Mouse (Mus musculus): Measurements from ENCODE around the gene Ppp1r14a. TPM values are rescaled to one million over a fixed set of nuclear protein-coding genes. Genes with fewer than 3 reads are reported as not detected.

Ppp1r14a gene
- polyA plus RNA-seq, 1 experiment from 2014 or later, result 148 TPM

- no peak for ATAC-seq (ENCODE audit: borderline replicate concordance, extremely low read depth, low FRiP score, low TSS enrichment)
- Histone ChIP-seq H3K4me1 (peaks cover 3% of the 10 kb centered on the region), H3K36me3 (peaks cover 6% of the 10 kb centered on the region; the same call in 1 of the 2 replicates), H3K9ac (no peak overlapping the region), H3K27me3 (no peaks in the 10 kb centered on the region), H3K27ac (no peak overlapping the region), H3K9me3 (no peaks in the 10 kb centered on the region), H3K4me3 (no peak overlapping the region), H3K4me2 (no peak overlapping the region)
- WGBS, result 43% methylated on average over 14 of the region's 14 CpGs
Measured at GRCm38 (mm10) chr7:29338984-29339679, 50.0 kb downstream of the Ppp1r14a start.

- H3K27me3 ChIP-seq, result no peaks in the 10 kb centered on the region
- H3K9me3 ChIP-seq, result no peaks in the 10 kb centered on the region
- H3K27ac ChIP-seq, result no peak overlapping the region
- no peaks in the 10 kb centered on the region; the same call in 1 of the 2 replicates for H3K4me1 ChIP-seq
- no peak overlapping the region for H3K4me2 ChIP-seq
- no peak for ATAC-seq (ENCODE audit: borderline replicate concordance, extremely low read depth, low FRiP score, low TSS enrichment)
- 83% methylated on average over 9 of the region's 9 CpGs for WGBS
- H3K9ac ChIP-seq, result no peak overlapping the region
- no peak overlapping the region for H3K4me3 ChIP-seq
- H3K36me3 ChIP-seq, result peaks cover 6% of the 10 kb centered on the region; the same call in 1 of the 2 replicates
Measured at GRCm38 (mm10) chr7:29340247-29340646, 51.1 kb downstream of the Ppp1r14a start.

GRCm38 (mm10) chr7:29340838-29341237 is 51.7 kb downstream of the Ppp1r14a start:
- H3K4me2 ChIP-seq, result no peak overlapping the region
- H3K4me1 ChIP-seq, result no peaks in the 10 kb centered on the region; the same call in 1 of the 2 replicates
- H3K27me3 ChIP-seq, result no peaks in the 10 kb centered on the region
- no peak for ATAC-seq (ENCODE audit: borderline replicate concordance, extremely low read depth, low FRiP score, low TSS enrichment)
- WGBS, result 81% methylated on average over 8 of the region's 8 CpGs
- no peaks in the 10 kb centered on the region for H3K9me3 ChIP-seq
- H3K4me3 ChIP-seq, result no peak overlapping the region
- H3K9ac ChIP-seq, result no peak overlapping the region
- H3K36me3 ChIP-seq, result peaks cover 6% of the 10 kb centered on the region; the same call in 1 of the 2 replicates
- no peak overlapping the region for H3K27ac ChIP-seq

GRCm38 (mm10) chr7:29341722-29342121 is 52.6 kb downstream of the Ppp1r14a start:
- H3K4me1 ChIP-seq, result no peaks in the 10 kb centered on the region
- 60% methylated on average over 12 of the region's 12 CpGs for WGBS
- no peaks in the 10 kb centered on the region for H3K9me3 ChIP-seq
- H3K27me3 ChIP-seq, result no peaks in the 10 kb centered on the region
- no peak for ATAC-seq (ENCODE audit: borderline replicate concordance, extremely low read depth, low FRiP score, low TSS enrichment)
- no peak overlapping the region for H3K9ac ChIP-seq
- H3K27ac ChIP-seq, result no peak overlapping the region
- H3K36me3 ChIP-seq, result peaks cover 6% of the 10 kb centered on the region; the same call in 1 of the 2 replicates
- no peak overlapping the region for H3K4me2 ChIP-seq
- no peak overlapping the region for H3K4me3 ChIP-seq

GRCm38 (mm10) chr7:29342489-29343092 is 53.5 kb downstream of the Ppp1r14a start:
- Histone ChIP-seq H3K27me3 (no peaks in the 10 kb centered on the region), H3K4me3 (no peak overlapping the region), H3K4me2 (no peak overlapping the region), H3K27ac (no peak overlapping the region), H3K4me1 (no peaks in the 10 kb centered on the region), H3K36me3 (no peaks in the 10 kb centered on the region), H3K9me3 (no peaks in the 10 kb centered on the region), H3K9ac (no peak overlapping the region)
- ATAC-seq (ENCODE audit: borderline replicate concordance, extremely low read depth, low FRiP score, low TSS enrichment), result no peak
- 62% methylated on average over 8 of the region's 8 CpGs for WGBS

Other genes starting within 250 kb of the Ppp1r14a start
- 0.19 and 0.24 TPM in 2 replicates for gene Ryr1, start 164.1 kb upstream of the Ppp1r14a start, polyA plus RNA-seq (2015; fragmentation: Nextera tagmentation; extraction: Ambion mirVana)
- gene Rasgrp4, start 154.5 kb upstream of the Ppp1r14a start, polyA plus RNA-seq (2015; fragmentation: Nextera tagmentation; extraction: Ambion mirVana), result 1.1 and 1.7 TPM in 2 replicates
- 17.7 and 19.3 TPM in 2 replicates for gene Fam98c, start 133.1 kb upstream of the Ppp1r14a start, polyA plus RNA-seq (2015; fragmentation: Nextera tagmentation; extraction: Ambion mirVana)
- 0.34 and 0.74 TPM in 2 replicates for gene Ggn, start 119.1 kb upstream of the Ppp1r14a start, polyA plus RNA-seq (2015; fragmentation: Nextera tagmentation; extraction: Ambion mirVana)
- gene Spred3, start 118.9 kb upstream of the Ppp1r14a start, polyA plus RNA-seq (2015; fragmentation: Nextera tagmentation; extraction: Ambion mirVana), result 1.4 and 2.3 TPM in 2 replicates
- 267 and 270 TPM in 2 replicates for gene Psmd8, start 108.6 kb upstream of the Ppp1r14a start, polyA plus RNA-seq (2015; fragmentation: Nextera tagmentation; extraction: Ambion mirVana)
- gene Catsperg1, start 75.3 kb upstream of the Ppp1r14a start, polyA plus RNA-seq (2015; fragmentation: Nextera tagmentation; extraction: Ambion mirVana), result 0.86 and 1.0 TPM in 2 replicates
- 1.7 and 2.0 TPM in 2 replicates for gene Kcnk6, start 56.8 kb upstream of the Ppp1r14a start, polyA plus RNA-seq (2015; fragmentation: Nextera tagmentation; extraction: Ambion mirVana)
- gene Yif1b, start 51.0 kb upstream of the Ppp1r14a start, polyA plus RNA-seq (2015; fragmentation: Nextera tagmentation; extraction: Ambion mirVana), result 133 and 134 TPM in 2 replicates
- 13.1 and 14.4 TPM in 2 replicates for gene 2200002D01Rik, start 40.8 kb upstream of the Ppp1r14a start, polyA plus RNA-seq (2015; fragmentation: Nextera tagmentation; extraction: Ambion mirVana)
- 325 and 332 TPM in 2 replicates for gene Spint2, start 7.4 kb upstream of the Ppp1r14a start, polyA plus RNA-seq (2015; fragmentation: Nextera tagmentation; extraction: Ambion mirVana)
- 12.8 and 13.7 TPM in 2 replicates for gene Dpf1, start 14.6 kb downstream of the Ppp1r14a start, polyA plus RNA-seq (2015; fragmentation: Nextera tagmentation; extraction: Ambion mirVana)
- 24.1 and 25.1 TPM in 2 replicates for gene Sipa1l3, start 229.3 kb downstream of the Ppp1r14a start, polyA plus RNA-seq (2015; fragmentation: Nextera tagmentation; extraction: Ambion mirVana)

All from lung, embryonic 15.5 days (tissue).